Mouse (Mus musculus) E14TG2a.4 (cell line): ENCODE data around the gene Nup62.

Experiments used
- H3K27me3 ChIP-seq: 2 replicates; pipeline ENCODE4 v1.6.1; 2014; ENCODE audit warnings: low read length, control low read depth; ENCODE audit not compliant: insufficient read depth
- H3K36me3 ChIP-seq: 2 replicates; pipeline ENCODE4 v1.6.1; 2014; ENCODE audit warnings: low read length, control low read depth; ENCODE audit not compliant: insufficient read depth
- H3K4me1 ChIP-seq: replicated peaks from 2 replicates; pipeline ENCODE4 v1.6.1; 2014; ENCODE audit warnings: low read depth, low read length, control low read depth
- H3K4me3 ChIP-seq: replicated peaks from 2 replicates; pipeline ENCODE4 v1.5.1; 2014; ENCODE audit warnings: mild to moderate bottlenecking, low read length
- H3K9me3 ChIP-seq: 2 replicates; pipeline ENCODE4 v1.6.1; 2014; ENCODE audit warnings: low read length, control low read depth
- CTCF ChIP-seq: conservative IDR thresholded peaks from 2 replicates; pipeline ENCODE4 v1.5.1; 2014; ENCODE audit warnings: low read length
- NANOG ChIP-seq: IDR thresholded peaks from 2 replicates; pipeline ENCODE4 v1.6.1; 2014; ENCODE audit warnings: borderline replicate concordance, low read length, mixed read lengths
- POU5F1 ChIP-seq: IDR thresholded peaks from 2 replicates; pipeline ENCODE4 v1.6.1; 2014; ENCODE audit warnings: low read length, borderline replicate concordance

The Nup62 gene

GRCm38 (mm10) chr7:44860576-44861428 is 44.9 kb downstream of the Nup62 start:
- TF ChIP-seq CTCF (peak; percentile 86), NANOG (no peak), POU5F1 (no peak)
- Histone ChIP-seq H3K4me3 (peak overlapping the region; percentile 37), H3K36me3 (peaks cover 55% of the 10 kb centered on the region)

GRCm38 (mm10) chr7:44861429-44861816 is 45.5 kb downstream of the Nup62 start:
- Histone ChIP-seq H3K9me3 (no peaks in the 10 kb centered on the region), H3K4me1 (peaks cover 84% of the 10 kb centered on the region), H3K4me3 (0 out of 2 replicates have a peak overlapping the region, but pooled peaks have one; percentile 37), H3K36me3 (peaks cover 62% of the 10 kb centered on the region), H3K27me3 (no peaks in the 10 kb centered on the region)
- TF ChIP-seq NANOG (no peak), POU5F1 (no peak), CTCF (no peak)

More at GRCm38 (mm10) chr7:44860576-44861428, 44.9 kb downstream of the Nup62 start:
- Histone ChIP-seq H3K27me3 (no peaks in the 10 kb centered on the region), H3K4me1 (peaks cover 84% of the 10 kb centered on the region), H3K9me3 (no peaks in the 10 kb centered on the region)

- Histone ChIP-seq H3K4me3 (no peak overlapping the region), H3K27me3 (no peaks in the 10 kb centered on the region), H3K36me3 (peaks cover 68% of the 10 kb centered on the region), H3K9me3 (no peaks in the 10 kb centered on the region), H3K4me1 (peaks cover 89% of the 10 kb centered on the region)
- TF ChIP-seq CTCF = no peak
- no peak for TF ChIP-seq NANOG
- no peak for TF ChIP-seq POU5F1
Observed at GRCm38 (mm10) chr7:44862434-44862833, 46.5 kb downstream of the Nup62 start.

- no peaks in the 10 kb centered on the region for H3K9me3 ChIP-seq
- peaks cover 92% of the 10 kb centered on the region for H3K4me1 ChIP-seq
- peak overlapping the region; percentile 45 for H3K4me3 ChIP-seq
- TF ChIP-seq CTCF = no peak
- TF ChIP-seq NANOG = no peak
- no peak for TF ChIP-seq POU5F1
- no peaks in the 10 kb centered on the region for H3K27me3 ChIP-seq
- H3K36me3 ChIP-seq = peaks cover 68% of the 10 kb centered on the region
Observed at GRCm38 (mm10) chr7:44863210-44863609, 47.3 kb downstream of the Nup62 start.

- Histone ChIP-seq H3K27me3 (no peaks in the 10 kb centered on the region), H3K4me1 (peaks cover 90% of the 10 kb centered on the region), H3K9me3 (no peaks in the 10 kb centered on the region), H3K4me3 (peak overlapping the region; percentile 45; the same call in 1 of the 2 replicates), H3K36me3 (peaks cover 62% of the 10 kb centered on the region)
- TF ChIP-seq POU5F1 (no peak), NANOG (no peak), CTCF (no peak)
Observed at GRCm38 (mm10) chr7:44863982-44864494, 48.1 kb downstream of the Nup62 start.

- H3K4me1 ChIP-seq = peaks cover 83% of the 10 kb centered on the region
- peaks cover 62% of the 10 kb centered on the region for H3K36me3 ChIP-seq
- no peak overlapping the region; the same call in 1 of the 2 replicates for H3K4me3 ChIP-seq
Observed at GRCm38 (mm10) chr7:44864595-44865542, 49.0 kb downstream of the Nup62 start.

GRCm38 (mm10) chr7:44866276-44867009 is 50.6 kb downstream of the Nup62 start:
- TF ChIP-seq POU5F1 = no peak
- TF ChIP-seq CTCF = no peak
- TF ChIP-seq NANOG = no peak
- H3K36me3 ChIP-seq = peaks cover 56% of the 10 kb centered on the region
- no peaks in the 10 kb centered on the region for H3K9me3 ChIP-seq
- no peaks in the 10 kb centered on the region for H3K27me3 ChIP-seq
- H3K4me3 ChIP-seq = peak overlapping the region; percentile 29; the same call in 1 of the 2 replicates
- peaks cover 82% of the 10 kb centered on the region for H3K4me1 ChIP-seq

More at GRCm38 (mm10) chr7:44864595-44865542, 49.0 kb downstream of the Nup62 start:
- H3K9me3 ChIP-seq = no peaks in the 10 kb centered on the region
- no peaks in the 10 kb centered on the region for H3K27me3 ChIP-seq
- no peak for TF ChIP-seq POU5F1
